Mouse (Mus musculus) Patski (cell line): ENCODE measurements around the gene Snx20. TPM values are rescaled to one million over a fixed set of nuclear protein-coding genes. Genes with fewer than 3 reads are reported as not detected.

ENCODE experiments used
- ATAC-seq: fragments of 100-300 bp; one replicate; pipeline ENCODE4 v1.8.0; 2021
- CTCF ChIA-PET: fragments of 350-600 bp; sonication (Branson Sonifier 250); formaldehyde crosslinking; loops from one replicate; lab custom pipeline; 2022; ENCODE audit warnings: inconsistent platforms; lab: Charles Lee
- POLR2A ChIA-PET: fragments of 350-600 bp; sonication (Branson Sonifier 250); formaldehyde crosslinking; loops from one replicate; lab custom pipeline; 2022; ENCODE audit warnings: antibody characterized with exemption, inconsistent platforms; lab: Charles Lee
- DNase-seq: peaks from one replicate; pipeline ENCODE4 v3.0.0-alpha.2; 2011; ENCODE audit warnings: low read depth, low spot score
- H3K27me3 ChIP-seq: fragments of 371-371 bp; one replicate; pipeline ENCODE4 v1.5.1; 2021
- CTCF ChIP-seq: fragments of 100-300 bp; IDR thresholded peaks from one replicate; pipeline ENCODE4 v1.5.1; 2021
- in situ Hi-C: fragments of 300-500 bp; cut with MboI; formaldehyde crosslinking; loops from 3 replicates; pipeline ENCODE4 v1.11.1; 2018; ENCODE audit warnings: low pct_unique_long_range_greater_than_20kb, mixed read lengths
- polyA plus RNA-seq: library from polyadenylated mRNA; unstranded; gene quantifications from one replicate; pipeline ENCODE4 v1.2.3, GENCODE M21; 2021

Snx20 gene
- polyA plus RNA-seq, 1 experiment from 2014 or later: 0.03 TPM

DNA sequence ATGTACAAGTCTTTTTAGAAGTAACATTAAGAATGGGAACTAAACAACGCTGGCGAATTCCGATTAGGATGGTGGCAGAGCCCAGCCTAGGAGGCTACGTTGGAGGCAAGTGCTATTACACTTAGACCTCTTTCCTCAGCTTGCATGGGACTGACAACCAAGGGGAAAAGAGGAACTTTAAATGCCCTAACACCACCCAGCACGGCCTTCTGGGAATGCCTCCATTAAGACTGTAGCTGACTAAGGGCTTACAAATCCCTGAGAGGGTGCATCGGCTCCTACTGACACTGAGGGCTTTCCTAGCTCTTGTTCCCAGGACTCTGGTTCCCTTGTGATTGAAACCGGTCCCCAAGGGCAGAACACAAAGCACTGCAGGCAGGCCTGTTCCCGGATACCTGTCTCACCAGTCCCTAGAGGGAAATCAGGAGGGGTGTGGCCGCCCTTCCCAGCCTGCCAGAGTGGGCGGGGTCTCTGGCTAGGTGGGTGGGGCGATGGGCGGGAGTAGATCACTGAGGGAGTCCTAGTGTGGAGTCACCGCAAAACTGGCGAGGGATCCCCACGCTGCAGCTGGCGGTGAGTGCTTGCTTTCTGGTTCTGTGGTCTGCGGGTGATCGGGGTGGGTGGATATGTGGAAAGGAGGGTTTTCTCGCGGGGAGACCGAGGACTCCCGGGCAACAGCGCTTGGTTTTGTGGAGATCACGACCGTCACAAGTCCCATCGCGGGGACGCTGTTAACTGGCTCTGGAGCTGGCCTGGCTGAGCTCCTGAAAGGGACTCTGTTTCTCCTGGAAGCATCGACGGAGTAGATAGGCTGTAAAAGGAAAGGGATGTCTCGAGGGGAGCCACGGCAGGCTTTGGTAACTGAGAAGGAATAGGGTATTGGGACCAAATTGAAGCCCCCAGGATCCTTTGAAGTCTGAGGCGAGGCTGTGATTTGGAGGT, 11.2 kb upstream of the Snx20 start, which contains the start of gene Nod2:
Gene Nod2 (plus strand): TSS at position 479 of the 942 bp plus-strand sequence.
- no peak for TF ChIP-seq CTCF
- ChIA-PET CTCF (no interaction called here), POLR2A (interaction anchor here (0.6 kb wide), 1 partner anchor 413 kb away, joined by 4 read pairs; no protein-coding TSS in a partner anchor)
- DNase-seq (no peak), ATAC-seq (no peak)
- in situ Hi-C loops: no loop called here
- peaks cover 6% of the 10 kb centered on the region for H3K27me3 ChIP-seq

DNA sequence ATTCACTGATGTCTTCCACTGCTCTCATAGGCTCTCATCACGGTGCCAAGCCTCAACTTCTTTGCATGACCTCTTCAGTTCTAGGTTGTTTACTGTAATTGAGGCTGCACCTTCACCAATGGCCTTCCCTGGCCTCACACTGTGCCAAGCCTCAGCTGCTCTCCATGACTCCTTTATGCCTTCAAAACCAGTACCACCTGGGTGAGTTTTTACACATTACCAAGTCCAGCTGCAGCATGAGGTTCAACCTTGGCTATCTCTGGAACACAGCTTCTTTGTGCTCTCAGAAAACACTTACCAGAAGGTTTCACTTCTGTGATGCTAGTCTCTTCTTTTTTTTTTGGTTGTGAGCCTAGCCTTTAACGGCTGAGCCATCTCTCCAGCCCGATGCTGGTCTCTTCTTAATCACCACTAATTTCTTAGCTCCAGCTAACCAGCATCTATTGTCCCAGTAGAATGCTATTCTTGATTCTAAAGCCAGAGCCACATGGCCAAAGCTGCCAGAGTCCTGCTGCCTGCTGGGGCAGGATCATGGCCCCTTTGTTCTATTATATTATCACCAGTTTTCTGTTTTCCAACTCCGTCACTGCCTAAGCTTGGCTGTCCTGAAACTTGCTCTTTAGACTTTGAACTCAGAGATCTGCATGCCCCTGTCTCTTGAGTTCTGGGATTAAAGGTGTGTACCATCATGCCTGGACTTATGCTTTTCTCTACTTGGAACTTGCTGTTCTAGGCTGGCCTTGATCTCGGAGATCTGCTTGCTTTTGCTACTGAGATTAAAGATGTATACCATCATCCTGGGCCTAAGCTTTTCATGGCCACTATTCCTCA, 7.0 kb upstream of the Snx20 start:
- in situ Hi-C loops: no loop called here

DNA sequence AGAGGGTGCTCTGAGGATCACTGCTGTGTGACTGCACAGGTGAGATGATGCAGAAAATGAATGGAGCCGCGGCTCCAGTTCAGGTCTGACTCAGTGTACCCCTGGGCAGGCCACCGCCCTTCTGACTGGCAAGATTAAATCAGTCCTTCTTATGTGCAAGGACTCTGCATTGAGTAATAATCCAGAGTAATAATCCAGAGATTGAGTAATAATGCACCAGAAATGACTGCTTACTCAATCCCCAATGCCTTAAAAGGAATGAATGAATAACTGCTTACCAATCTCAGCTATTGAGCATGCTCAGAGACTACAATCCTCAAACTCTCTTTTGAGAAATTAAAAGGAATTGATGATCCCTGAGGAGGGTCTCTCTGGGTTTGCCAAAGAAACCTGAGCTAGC, 3.0 kb upstream of the Snx20 start:
- ChIA-PET CTCF (interaction anchor here (1.0 kb wide), 1 partner anchor 116 kb away, joined by 3 read pairs; no protein-coding TSS in a partner anchor), POLR2A (no interaction called here)
- in situ Hi-C loops: no loop called here
- TF ChIP-seq CTCF: no peak
- peaks cover 4% of the 10 kb centered on the region for H3K27me3 ChIP-seq
- no peak for DNase-seq
- ATAC-seq: no peak

More for the DNA sequence above, 7.0 kb upstream of the Snx20 start:
- peaks cover 10% of the 10 kb centered on the region for H3K27me3 ChIP-seq
- no peak for ATAC-seq
- DNase-seq: no peak
- ChIA-PET CTCF (no interaction called here), POLR2A (no interaction called here)
- TF ChIP-seq CTCF: no peak

DNA sequence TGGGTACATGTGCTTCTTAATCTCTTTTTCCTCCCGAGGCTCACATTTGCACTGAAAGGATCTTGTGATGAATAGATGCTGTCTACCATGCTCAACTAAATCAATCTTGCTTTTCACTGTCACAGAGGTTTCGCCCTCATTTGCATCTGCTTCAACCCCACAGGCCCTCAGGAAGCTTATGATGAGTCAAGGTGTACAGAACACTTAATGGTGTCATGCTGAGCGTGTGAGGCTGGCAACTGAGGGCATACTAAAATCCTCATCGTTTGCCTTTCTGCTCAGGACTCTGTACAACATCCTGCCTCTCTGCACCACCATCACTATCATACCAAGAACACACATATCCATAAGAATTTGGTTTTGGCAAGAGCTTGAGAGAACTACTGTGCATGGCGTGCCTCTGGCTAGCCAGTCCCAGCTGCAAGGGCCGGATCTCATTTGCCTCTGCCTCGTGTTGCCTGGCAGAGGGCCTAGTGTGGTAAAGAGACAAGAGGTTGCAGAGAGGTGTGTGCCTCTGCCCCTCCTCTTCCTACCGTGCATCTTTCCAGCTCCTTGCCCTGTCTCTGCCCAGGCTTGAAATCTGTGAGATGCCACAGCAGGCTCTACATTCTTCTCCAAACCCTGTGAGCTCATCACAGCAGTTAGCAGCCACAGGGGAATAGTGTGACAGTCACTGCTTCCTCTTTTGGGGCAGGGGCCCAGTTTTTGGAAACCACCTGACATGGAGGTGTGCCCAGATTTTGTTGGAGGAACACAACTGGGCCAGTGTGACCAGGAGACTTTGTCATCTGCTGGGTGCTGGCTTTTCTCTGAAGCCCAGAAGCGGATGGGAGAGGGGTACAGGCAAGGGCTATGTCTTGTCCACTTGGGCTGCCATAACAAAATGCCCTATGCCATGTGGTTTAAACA, 1.4 kb upstream of the Snx20 start:
- DNase-seq (no peak), ATAC-seq (no peak)
- H3K27me3 ChIP-seq: peaks cover 4% of the 10 kb centered on the region
- ChIA-PET POLR2A (no interaction called here), CTCF (interaction anchor here (1.5 kb wide), 1 partner anchor 16 kb away, joined by 3 read pairs; no protein-coding TSS in a partner anchor)
- in situ Hi-C loops: no loop called here
- no peak for TF ChIP-seq CTCF

DNA sequence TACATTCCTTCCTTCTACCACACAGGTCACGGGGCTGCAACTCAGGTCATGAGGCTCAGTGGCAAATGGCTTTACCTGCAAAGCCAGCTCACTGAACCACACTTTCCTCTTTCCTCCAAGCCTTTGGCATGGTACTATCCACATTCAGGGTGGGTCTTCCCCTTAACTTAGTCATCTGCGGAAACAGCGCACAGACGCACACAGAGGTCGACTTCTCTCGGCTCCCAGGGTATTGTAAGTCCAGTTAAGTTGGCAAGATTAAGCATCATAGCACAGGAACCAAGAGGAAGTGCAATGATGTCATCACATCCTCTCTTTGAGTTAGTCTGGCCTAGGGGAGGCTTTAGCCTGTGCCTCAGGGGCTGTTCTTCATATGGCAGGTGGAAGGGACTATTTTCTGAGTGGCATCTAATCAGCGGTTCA, 2.6 kb downstream of the Snx20 start:
- no peak for TF ChIP-seq CTCF
- DNase-seq (no peak), ATAC-seq (no peak)
- in situ Hi-C loops: loop anchor here (5.0 kb wide), 2 partner anchors 69 to 124 kb away; no protein-coding TSS in a partner anchor
- CTCF ChIA-PET: no interaction called here
- POLR2A ChIA-PET: no interaction called here
- peaks cover 4% of the 10 kb centered on the region for H3K27me3 ChIP-seq

DNA sequence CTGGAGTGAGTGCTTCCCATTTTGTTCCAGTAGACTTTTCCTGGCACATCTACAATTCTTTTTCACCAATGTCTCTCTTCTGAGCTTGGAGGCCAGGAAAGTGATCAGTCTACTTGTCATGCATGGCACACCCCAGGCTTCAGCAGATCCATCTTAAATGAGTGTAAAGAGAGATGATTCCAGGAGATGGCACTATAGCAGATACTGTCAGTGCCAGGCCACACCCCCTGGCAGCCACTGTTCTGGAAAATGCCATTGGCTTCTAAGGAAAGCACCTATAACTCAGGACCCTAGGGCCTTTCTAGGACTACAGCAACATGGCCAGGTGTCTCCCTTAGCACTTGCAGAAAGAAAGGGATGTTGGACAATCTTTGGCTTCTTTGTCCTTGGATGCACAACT, 4.8 kb downstream of the Snx20 start:
- no peak for DNase-seq

DNA sequence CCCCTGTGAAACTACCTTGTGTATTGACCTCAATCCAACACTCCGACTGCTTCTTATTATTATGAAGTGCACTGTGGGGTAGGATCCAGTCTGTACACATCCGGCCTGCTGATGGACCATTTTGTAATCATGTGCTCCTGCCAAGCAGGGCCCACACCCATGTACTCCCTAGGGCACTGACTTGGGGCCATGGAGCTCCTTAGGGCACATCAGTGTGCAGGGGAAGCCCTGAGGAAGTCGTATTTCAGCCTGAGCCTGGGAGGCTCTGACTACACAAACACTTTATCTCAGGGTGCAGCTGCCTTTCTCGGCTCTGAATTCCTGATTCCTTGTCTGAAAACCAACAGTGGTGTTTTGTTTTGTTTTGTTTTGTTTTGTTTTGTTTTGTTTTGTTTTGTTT, 5.7 kb downstream of the Snx20 start:
- peaks cover 24% of the 10 kb centered on the region for H3K27me3 ChIP-seq
- no peak for ATAC-seq
- no peak for DNase-seq
- POLR2A ChIA-PET: no interaction called here
- no peak for TF ChIP-seq CTCF
- CTCF ChIA-PET: interaction anchor here (0.9 kb wide), 1 partner anchor 16 kb away, joined by 3 read pairs; no protein-coding TSS in a partner anchor
- in situ Hi-C loops: loop anchor here (5.0 kb wide), 2 partner anchors 72 to 127 kb away; no protein-coding TSS in a partner anchor

More for the DNA sequence above, 4.8 kb downstream of the Snx20 start:
- H3K27me3 ChIP-seq: peaks cover 19% of the 10 kb centered on the region
- in situ Hi-C loops: loop anchor here (5.0 kb wide), 2 partner anchors 71 to 126 kb away; no protein-coding TSS in a partner anchor
- CTCF ChIA-PET: interaction anchor here (0.8 kb wide), 1 partner anchor 124 kb away, joined by 3 read pairs; no protein-coding TSS in a partner anchor
- POLR2A ChIA-PET: no interaction called here
- no peak for TF ChIP-seq CTCF
- ATAC-seq: peak; percentile 45

DNA sequence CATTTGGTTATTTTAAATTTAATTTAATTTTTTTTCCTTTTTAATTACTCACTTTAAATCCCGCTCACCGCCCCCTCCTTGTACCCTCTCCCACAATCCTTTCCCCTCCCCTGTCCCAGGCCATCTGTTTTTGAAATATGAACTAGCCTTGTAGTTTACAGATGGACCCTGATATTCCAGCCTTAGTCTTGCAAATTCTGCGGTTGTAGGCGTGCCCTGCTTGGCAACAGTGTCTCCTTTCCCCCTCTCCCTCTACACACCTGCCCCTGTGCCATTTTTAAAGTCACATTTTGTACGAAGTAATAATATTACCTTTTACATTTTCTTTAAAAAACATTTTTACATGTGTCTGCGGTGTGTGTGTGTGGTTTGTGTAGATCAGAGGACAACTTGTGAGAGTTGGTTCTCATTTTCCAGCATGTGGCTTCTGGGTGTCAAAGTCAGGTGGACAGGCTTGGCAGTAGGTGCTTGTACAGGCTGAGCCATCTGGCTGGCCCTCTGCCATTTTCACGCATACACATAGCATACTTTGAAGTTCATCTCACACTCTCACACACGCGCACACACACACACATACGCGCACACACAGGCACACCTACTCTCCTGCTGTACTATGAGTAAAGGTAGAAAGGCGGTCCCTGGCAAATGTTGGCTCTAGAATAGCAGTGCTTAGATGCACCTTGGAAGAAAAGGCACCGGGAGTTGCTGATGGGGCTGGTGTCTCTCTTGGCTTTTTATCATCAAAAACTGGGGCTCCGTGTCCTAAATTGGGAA, 7.7 kb downstream of the Snx20 start:
- POLR2A ChIA-PET: no interaction called here
- CTCF ChIA-PET: no interaction called here
- no peak for DNase-seq
- ATAC-seq: no peak
- in situ Hi-C loops: no loop called here
- TF ChIP-seq CTCF: no peak
- H3K27me3 ChIP-seq: peaks cover 37% of the 10 kb centered on the region
